Mouse (Mus musculus): Measurements from ENCODE around the gene Cdc42bpg. TPM values are rescaled to one million over a fixed set of nuclear protein-coding genes. Genes with fewer than 3 reads are reported as not detected.

The Cdc42bpg gene
- polyA plus RNA-seq, 1 experiment from 2014 or later: 0.78 TPM

- no peak for ATAC-seq (replicated peaks; ENCODE audit: low FRiP score)
- Histone ChIP-seq H3K4me2 (peak overlapping the region; percentile 86), H3K36me3 (peaks cover 29% of the 10 kb centered on the region), H3K9me3 (replicated peaks) (no peaks in the 10 kb centered on the region), H3K27ac (peak overlapping the region; percentile 85), H3K9ac (peak overlapping the region; percentile 77), H3K27me3 (no peaks in the 10 kb centered on the region), H3K4me3 (replicated peaks) (peak overlapping the region; percentile 82), H3K4me1 (peaks cover 52% of the 10 kb centered on the region)
- WGBS: 25% methylated on average over 6 of the region's 6 CpGs
Measured at GRCm38 (mm10) chr19:6278439-6279073, 27.7 kb upstream of the Cdc42bpg start.

GRCm38 (mm10) chr19:6279481-6280144 is 26.6 kb upstream of the Cdc42bpg start:
- Histone ChIP-seq H3K9ac (no peak overlapping the region; the same call in 1 of the 2 replicates), H3K4me3 (replicated peaks) (0 out of 2 replicates have a peak overlapping the region, but pooled peaks have one; percentile 82)

GRCm38 (mm10) chr19:6280554-6280953 is 25.7 kb upstream of the Cdc42bpg start:
- Histone ChIP-seq H3K9ac (no peak overlapping the region), H3K27ac (no peak overlapping the region), H3K4me2 (0 out of 2 replicates have a peak overlapping the region, but pooled peaks have one; percentile 5), H3K36me3 (peaks cover 49% of the 10 kb centered on the region), H3K4me3 (replicated peaks) (no peak overlapping the region), H3K9me3 (replicated peaks) (no peaks in the 10 kb centered on the region), H3K4me1 (peaks cover 53% of the 10 kb centered on the region), H3K27me3 (no peaks in the 10 kb centered on the region)
- 78% methylated on average over 7 of the region's 7 CpGs for WGBS
- ATAC-seq (replicated peaks; ENCODE audit: low FRiP score): no peak

More at GRCm38 (mm10) chr19:6279481-6280144, 26.6 kb upstream of the Cdc42bpg start:
- peaks cover 40% of the 10 kb centered on the region for H3K36me3 ChIP-seq
- H3K4me1 ChIP-seq: peaks cover 55% of the 10 kb centered on the region
- WGBS: 85% methylated on average over 6 of the region's 6 CpGs
- no peaks in the 10 kb centered on the region for H3K9me3 ChIP-seq (replicated peaks)
- no peaks in the 10 kb centered on the region for H3K27me3 ChIP-seq
- H3K4me2 ChIP-seq: peak overlapping the region; percentile 86
- no peak overlapping the region for H3K27ac ChIP-seq
- ATAC-seq (replicated peaks; ENCODE audit: low FRiP score): no peak

- 71% methylated on average over 14 of the region's 14 CpGs for WGBS
- ATAC-seq (replicated peaks; ENCODE audit: low FRiP score): no peak
- no peaks in the 10 kb centered on the region for H3K9me3 ChIP-seq (replicated peaks)
- no peak overlapping the region for H3K9ac ChIP-seq
- peaks cover 50% of the 10 kb centered on the region for H3K4me1 ChIP-seq
- no peak overlapping the region for H3K4me3 ChIP-seq (replicated peaks)
- H3K27ac ChIP-seq: no peak overlapping the region
- peaks cover 57% of the 10 kb centered on the region for H3K36me3 ChIP-seq
- no peak overlapping the region for H3K4me2 ChIP-seq
- H3K27me3 ChIP-seq: no peaks in the 10 kb centered on the region
Measured at GRCm38 (mm10) chr19:6281122-6282020, 24.9 kb upstream of the Cdc42bpg start.

DNA sequence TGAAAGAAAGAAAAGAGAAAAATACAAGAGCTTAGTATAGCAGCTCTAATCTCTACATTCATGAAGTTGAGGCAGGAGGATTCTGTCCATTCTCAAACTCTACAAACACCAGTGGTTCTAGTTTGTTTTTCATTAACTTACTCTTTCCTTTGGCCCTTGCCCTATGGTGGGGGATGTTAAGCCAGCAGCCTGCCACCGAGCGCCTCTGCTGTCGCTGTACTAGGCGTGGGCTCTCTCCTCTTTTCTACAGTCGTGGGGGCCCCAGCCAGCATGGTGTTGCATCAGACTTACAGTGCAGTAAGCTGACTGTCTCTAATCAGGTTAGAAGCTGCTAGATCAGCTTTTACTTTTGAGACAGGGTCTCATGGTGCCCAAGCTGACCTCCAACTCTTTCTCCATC is 23.3 kb upstream of the Cdc42bpg start:
- H3K9ac ChIP-seq: no peak overlapping the region
- H3K9me3 ChIP-seq (replicated peaks): no peaks in the 10 kb centered on the region
- WGBS: 81% methylated on average over 5 of the region's 5 CpGs
- H3K4me1 ChIP-seq: peaks cover 53% of the 10 kb centered on the region
- no peak for ATAC-seq (replicated peaks; ENCODE audit: low FRiP score)
- peak overlapping the region; percentile 46; the same call in 1 of the 2 replicates for H3K27ac ChIP-seq
- no peak overlapping the region for H3K4me2 ChIP-seq
- H3K4me3 ChIP-seq (replicated peaks): no peak overlapping the region
- peaks cover 71% of the 10 kb centered on the region for H3K36me3 ChIP-seq
- H3K27me3 ChIP-seq: no peaks in the 10 kb centered on the region

DNA sequence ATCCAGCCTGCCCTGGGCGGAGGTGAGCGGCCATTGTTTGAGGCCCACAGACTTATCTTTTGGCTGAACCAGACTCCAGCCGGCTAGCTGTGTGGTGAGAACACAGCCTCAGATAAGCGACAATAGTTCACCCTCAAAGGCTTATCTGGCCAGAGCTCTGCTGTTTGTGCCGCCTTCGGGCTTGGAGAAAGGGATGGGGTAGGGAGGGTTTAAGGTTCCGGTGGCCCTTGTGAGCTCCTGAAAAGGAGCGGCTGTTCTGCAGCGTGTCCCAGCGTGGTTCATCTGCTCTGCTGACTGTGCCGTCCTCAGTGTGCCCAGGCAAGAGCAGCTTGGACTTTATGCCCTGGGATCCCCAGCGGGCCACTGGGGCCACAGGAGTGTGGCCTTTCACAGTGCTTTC is 21.8 kb upstream of the Cdc42bpg start:
- WGBS: 87% methylated on average over 12 of the region's 12 CpGs
- no peak overlapping the region for H3K27ac ChIP-seq
- H3K36me3 ChIP-seq: peaks cover 82% of the 10 kb centered on the region
- no peak for ATAC-seq (replicated peaks; ENCODE audit: low FRiP score)
- no peak overlapping the region for H3K4me3 ChIP-seq (replicated peaks)
- no peak overlapping the region for H3K9ac ChIP-seq
- no peaks in the 10 kb centered on the region for H3K9me3 ChIP-seq (replicated peaks)
- H3K4me1 ChIP-seq: peaks cover 44% of the 10 kb centered on the region
- no peak overlapping the region for H3K4me2 ChIP-seq
- H3K27me3 ChIP-seq: no peaks in the 10 kb centered on the region

DNA sequence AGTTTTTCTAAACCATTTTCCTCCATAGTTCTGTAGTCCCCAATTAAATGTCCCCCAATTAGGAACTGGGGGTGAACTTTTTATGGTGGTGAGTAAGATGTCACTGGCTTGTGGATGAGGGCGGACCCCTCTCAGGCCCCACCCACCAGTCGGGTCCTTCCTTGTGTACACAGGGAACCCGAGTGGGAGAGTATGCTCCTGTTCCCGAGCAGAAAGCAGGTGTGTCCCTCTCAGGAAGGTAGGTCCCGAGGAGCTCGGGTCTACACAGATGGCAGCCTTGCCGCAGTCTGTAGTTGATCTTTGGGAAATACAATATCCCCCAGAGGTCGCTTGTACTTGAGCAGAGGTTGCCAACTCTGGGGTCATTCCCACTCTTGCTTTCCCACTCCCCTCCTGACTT is 21.0 kb upstream of the Cdc42bpg start:
- no peak for ATAC-seq (replicated peaks; ENCODE audit: low FRiP score)
- H3K27me3 ChIP-seq: no peaks in the 10 kb centered on the region
- no peaks in the 10 kb centered on the region for H3K9me3 ChIP-seq (replicated peaks)
- H3K36me3 ChIP-seq: peaks cover 89% of the 10 kb centered on the region
- H3K9ac ChIP-seq: no peak overlapping the region
- no peak overlapping the region for H3K4me2 ChIP-seq
- H3K4me1 ChIP-seq: peaks cover 37% of the 10 kb centered on the region
- H3K27ac ChIP-seq: no peak overlapping the region
- WGBS: 61% methylated on average over 8 of the region's 8 CpGs
- no peak overlapping the region for H3K4me3 ChIP-seq (replicated peaks)

DNA sequence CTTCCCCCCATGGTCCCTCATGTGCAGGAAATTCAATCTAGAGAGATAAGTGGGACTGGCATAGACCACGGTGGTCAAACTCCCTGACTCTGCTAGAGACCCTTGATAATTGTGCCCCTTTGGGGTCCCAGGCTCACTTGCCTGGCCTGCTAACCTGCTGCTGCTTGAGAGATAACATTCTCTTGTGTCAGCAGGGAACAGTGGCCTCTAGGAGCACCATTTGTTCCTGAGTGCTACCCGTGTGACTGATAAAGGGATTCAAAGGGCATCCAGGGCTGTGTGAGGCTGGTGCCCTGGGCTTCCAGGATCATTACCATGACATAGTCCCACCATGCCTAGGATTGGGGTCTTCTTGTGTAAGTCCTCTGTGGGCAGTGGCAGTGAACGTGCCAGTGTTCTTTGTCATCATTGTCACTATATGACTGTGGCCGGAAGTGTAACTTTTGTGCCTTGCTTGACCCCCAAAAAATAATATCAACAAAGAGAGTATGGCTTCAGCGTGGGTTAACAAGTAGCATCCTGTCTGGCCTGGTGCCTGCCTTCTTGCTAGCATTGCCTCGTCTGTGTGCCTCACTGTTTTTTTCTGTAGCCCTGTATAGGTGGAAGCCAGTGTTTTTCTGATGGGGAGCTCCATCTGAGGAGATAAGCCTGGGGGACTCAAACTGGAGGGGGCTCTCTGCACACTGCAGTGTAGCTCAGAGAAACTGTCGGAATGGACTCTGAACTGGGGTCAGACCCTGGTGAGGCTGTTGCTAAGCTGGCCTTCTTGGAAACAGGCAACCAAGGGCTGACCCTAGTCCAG is 20.4 kb upstream of the Cdc42bpg start:
- H3K9me3 ChIP-seq (replicated peaks): no peaks in the 10 kb centered on the region
- H3K4me2 ChIP-seq: no peak overlapping the region
- no peak overlapping the region for H3K9ac ChIP-seq
- ATAC-seq (replicated peaks; ENCODE audit: low FRiP score): no peak
- H3K27me3 ChIP-seq: no peaks in the 10 kb centered on the region
- peaks cover 89% of the 10 kb centered on the region for H3K36me3 ChIP-seq
- H3K4me1 ChIP-seq: peaks cover 31% of the 10 kb centered on the region
- 68% methylated on average over 7 of the region's 7 CpGs for WGBS
- H3K4me3 ChIP-seq (replicated peaks): no peak overlapping the region
- no peak overlapping the region for H3K27ac ChIP-seq

DNA sequence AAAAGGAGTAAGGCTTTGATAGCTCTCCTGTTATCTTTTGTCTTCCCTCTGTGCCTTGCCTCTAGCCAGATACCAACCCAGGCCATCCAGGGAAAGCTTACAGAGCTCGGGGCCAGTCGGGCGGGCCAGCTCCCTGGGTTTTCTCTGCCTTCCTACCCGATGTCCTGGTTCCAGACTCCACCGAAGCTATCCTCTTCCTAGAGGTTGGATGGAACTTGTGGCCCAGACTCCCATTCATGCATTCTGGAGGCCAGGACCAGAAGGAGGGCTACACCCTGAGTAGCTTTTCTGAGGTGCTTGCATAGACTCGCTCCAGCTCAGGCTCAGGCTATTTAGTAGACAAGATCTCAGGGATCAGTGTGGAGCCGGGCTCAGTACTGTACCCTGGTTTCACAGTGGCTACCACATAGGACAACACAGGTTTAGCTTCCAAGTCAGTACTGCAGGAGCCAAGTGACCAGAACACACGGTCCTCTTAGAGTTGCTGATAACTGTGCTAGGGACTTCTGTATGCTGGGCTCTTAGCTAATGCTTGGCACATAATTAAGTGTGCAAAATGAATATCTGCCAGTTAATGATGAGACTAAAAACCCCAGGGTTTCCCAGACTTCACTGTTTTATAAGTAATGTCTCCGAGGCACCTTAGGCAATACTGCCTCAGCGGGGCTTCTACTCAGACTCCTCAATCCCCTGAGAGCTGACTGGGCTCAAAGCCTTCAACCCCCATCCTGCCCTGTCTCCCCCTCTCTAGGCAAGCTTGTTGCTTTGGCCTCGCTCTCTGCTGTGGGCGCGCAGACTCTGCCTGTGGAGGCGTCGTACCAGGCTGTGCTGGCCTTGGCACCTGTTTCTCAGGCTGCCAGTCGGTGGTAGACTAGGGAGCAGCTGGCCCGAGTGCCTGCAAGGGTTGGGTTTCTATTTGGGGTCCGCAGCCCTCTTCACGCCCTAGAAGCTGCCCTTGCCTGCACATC is 19.5 kb upstream of the Cdc42bpg start:
- peaks cover 80% of the 10 kb centered on the region for H3K36me3 ChIP-seq
- no peak overlapping the region; the same call in 1 of the 2 replicates for H3K9ac ChIP-seq
- H3K27ac ChIP-seq: no peak overlapping the region
- peaks cover 33% of the 10 kb centered on the region for H3K4me1 ChIP-seq
- WGBS: 88% methylated on average over 19 of the region's 19 CpGs
- H3K4me3 ChIP-seq (replicated peaks): no peak overlapping the region
- no peak for ATAC-seq (replicated peaks; ENCODE audit: low FRiP score)
- H3K9me3 ChIP-seq (replicated peaks): no peaks in the 10 kb centered on the region
- no peaks in the 10 kb centered on the region for H3K27me3 ChIP-seq
- H3K4me2 ChIP-seq: no peak overlapping the region

GRCm38 (mm10) chr19:6288236-6288894 is 17.9 kb upstream of the Cdc42bpg start:
- H3K4me3 ChIP-seq (replicated peaks): no peak overlapping the region
- H3K4me1 ChIP-seq: peaks cover 36% of the 10 kb centered on the region
- no peak overlapping the region for H3K4me2 ChIP-seq
- ATAC-seq (replicated peaks; ENCODE audit: low FRiP score): no peak
- peaks cover 73% of the 10 kb centered on the region for H3K36me3 ChIP-seq
- WGBS: 67% methylated on average over 13 of the region's 13 CpGs
- no peaks in the 10 kb centered on the region for H3K27me3 ChIP-seq
- H3K27ac ChIP-seq: peak overlapping the region; percentile 66; the same call in 1 of the 2 replicates
- H3K9me3 ChIP-seq (replicated peaks): no peaks in the 10 kb centered on the region
- H3K9ac ChIP-seq: no peak overlapping the region

All from kidney, embryonic 15.5 days (tissue).